Mouse (Mus musculus) kidney, adult 2 months (tissue): Measurements from ENCODE around the gene Crebbp.

Experiments
- CTCF ChIP-seq: fragments of 200-500 bp; conservative IDR thresholded peaks from 2 replicates; pipeline ENCODE4 v1.5.1; 2011; ENCODE audit warnings: low read depth, mild to moderate bottlenecking, control low read depth, low read length, moderate library complexity, mixed read lengths; ENCODE audit not compliant: insufficient read depth, insufficient read length
- POLR2A ChIP-seq: fragments of 200-500 bp; IDR thresholded peaks from one replicate; pipeline ENCODE4 v1.6.1; 2011; ENCODE audit warnings: low read depth, low read length, control low read depth

- no peak for TF ChIP-seq POLR2A
- no peak for TF ChIP-seq CTCF
Measured at GRCm38 (mm10) chr16:4040206-4040605, 173.6 kb downstream of the Crebbp start.
